Mouse (Mus musculus) C2C12 (cell line): ENCODE measurements around the gene Dennd5b.

Experiments
- CTCF ChIP-seq: IDR thresholded peaks from one replicate; pipeline ENCODE4 v1.5.1; 2011; ENCODE audit not compliant: control insufficient read depth, insufficient read depth, insufficient read length
- FOSL1 ChIP-seq: IDR thresholded peaks from one replicate; pipeline ENCODE4 v1.8.0; 2011; ENCODE audit warnings: mild to moderate bottlenecking, low read length; ENCODE audit not compliant: poor library complexity, insufficient read depth, severe bottlenecking
- MAX ChIP-seq: IDR thresholded peaks from one replicate; pipeline ENCODE4 v1.6.1; 2011; ENCODE audit warnings: mild to moderate bottlenecking, control low read depth
- MYOD1 ChIP-seq: IDR thresholded peaks from one replicate; pipeline ENCODE4 v1.6.1; 2011; ENCODE audit warnings: low read depth; ENCODE audit not compliant: control insufficient read depth, insufficient read length
- MYOG ChIP-seq: IDR thresholded peaks from one replicate; pipeline ENCODE4 v1.6.1; 2011; ENCODE audit not compliant: control insufficient read depth, insufficient read length; ENCODE audit errors: extremely low read depth
- USF1 ChIP-seq: IDR thresholded peaks from one replicate; pipeline ENCODE4 v1.6.1; 2011; ENCODE audit warnings: low read depth, mild to moderate bottlenecking, control low read depth, moderate library complexity

GRCm38 (mm10) chr6:148975096-148975495 lies 126.4 kb downstream of the Dennd5b start:
- TF ChIP-seq CTCF = no peak
- TF ChIP-seq MYOG = no peak
- no peak for TF ChIP-seq FOSL1
- peak; percentile 37 for TF ChIP-seq MYOD1
- TF ChIP-seq MAX = no peak
- no peak for TF ChIP-seq USF1
